Mouse (Mus musculus): ENCODE data around the gene Evl.

The Evl gene

GRCm38 (mm10) chr12:108646234-108646633 lies 91.7 kb downstream of the Evl start:
- DNase-seq (ENCODE audit: low read depth, low spot score): no peak

GRCm38 (mm10) chr12:108647784-108648183 lies 93.3 kb downstream of the Evl start:
- no peak for DNase-seq (ENCODE audit: low read depth, low spot score)

GRCm38 (mm10) chr12:108651053-108651660 lies 96.6 kb downstream of the Evl start:
- DNase-seq (ENCODE audit: low read depth, low spot score): no peak

- no peak for DNase-seq (ENCODE audit: low read depth, low spot score)
Measured at GRCm38 (mm10) chr12:108653358-108654335, 99.1 kb downstream of the Evl start.

- no peak for DNase-seq (ENCODE audit: low read depth, low spot score)
Measured at GRCm38 (mm10) chr12:108657350-108657749, 102.8 kb downstream of the Evl start.

- no peak for DNase-seq (ENCODE audit: low read depth, low spot score)
Measured at GRCm38 (mm10) chr12:108668606-108669235, 114.2 kb downstream of the Evl start.

GRCm38 (mm10) chr12:108671541-108671940 lies 117.0 kb downstream of the Evl start:
- DNase-seq (ENCODE audit: low read depth, low spot score): no peak

- no peak for DNase-seq (ENCODE audit: low read depth, low spot score)
Measured at GRCm38 (mm10) chr12:108672908-108673307, 118.4 kb downstream of the Evl start.

- DNase-seq (ENCODE audit: low read depth, low spot score): no peak
Measured at GRCm38 (mm10) chr12:108673546-108673945, 119.0 kb downstream of the Evl start.

GRCm38 (mm10) chr12:108674502-108674901 lies 120.0 kb downstream of the Evl start:
- no peak for DNase-seq (ENCODE audit: low read depth, low spot score)

- no peak for DNase-seq (ENCODE audit: low read depth, low spot score)
Measured at GRCm38 (mm10) chr12:108674916-108675315, 120.4 kb downstream of the Evl start.

GRCm38 (mm10) chr12:108675614-108676401 lies 121.3 kb downstream of the Evl start:
- DNase-seq (ENCODE audit: low read depth, low spot score): no peak

GRCm38 (mm10) chr12:108677116-108677515 lies 122.6 kb downstream of the Evl start:
- no peak for DNase-seq (ENCODE audit: low read depth, low spot score)

GRCm38 (mm10) chr12:108678366-108678765 lies 123.8 kb downstream of the Evl start:
- no peak for DNase-seq (ENCODE audit: low read depth, low spot score)

GRCm38 (mm10) chr12:108680861-108681260 lies 126.3 kb downstream of the Evl start:
- no peak for DNase-seq (ENCODE audit: low read depth, low spot score)

- no peak for DNase-seq (ENCODE audit: low read depth, low spot score)
Measured at GRCm38 (mm10) chr12:108682240-108683023, 127.9 kb downstream of the Evl start.

GRCm38 (mm10) chr12:108686463-108686862 lies 131.9 kb downstream of the Evl start:
- DNase-seq (ENCODE audit: low read depth, low spot score): no peak

GRCm38 (mm10) chr12:108686926-108687325 lies 132.4 kb downstream of the Evl start:
- no peak for DNase-seq (ENCODE audit: low read depth, low spot score)

- no peak for DNase-seq (ENCODE audit: low read depth, low spot score)
Measured at GRCm38 (mm10) chr12:108689167-108689566, 134.6 kb downstream of the Evl start.

GRCm38 (mm10) chr12:108690529-108690928 lies 136.0 kb downstream of the Evl start:
- no peak for DNase-seq (ENCODE audit: low read depth, low spot score)

GRCm38 (mm10) chr12:108693592-108693991 lies 139.1 kb downstream of the Evl start:
- no peak for DNase-seq (ENCODE audit: low read depth, low spot score)
